Mouse (Mus musculus): ENCODE data around the gene Rad51b.

Rad51b gene

DNA sequence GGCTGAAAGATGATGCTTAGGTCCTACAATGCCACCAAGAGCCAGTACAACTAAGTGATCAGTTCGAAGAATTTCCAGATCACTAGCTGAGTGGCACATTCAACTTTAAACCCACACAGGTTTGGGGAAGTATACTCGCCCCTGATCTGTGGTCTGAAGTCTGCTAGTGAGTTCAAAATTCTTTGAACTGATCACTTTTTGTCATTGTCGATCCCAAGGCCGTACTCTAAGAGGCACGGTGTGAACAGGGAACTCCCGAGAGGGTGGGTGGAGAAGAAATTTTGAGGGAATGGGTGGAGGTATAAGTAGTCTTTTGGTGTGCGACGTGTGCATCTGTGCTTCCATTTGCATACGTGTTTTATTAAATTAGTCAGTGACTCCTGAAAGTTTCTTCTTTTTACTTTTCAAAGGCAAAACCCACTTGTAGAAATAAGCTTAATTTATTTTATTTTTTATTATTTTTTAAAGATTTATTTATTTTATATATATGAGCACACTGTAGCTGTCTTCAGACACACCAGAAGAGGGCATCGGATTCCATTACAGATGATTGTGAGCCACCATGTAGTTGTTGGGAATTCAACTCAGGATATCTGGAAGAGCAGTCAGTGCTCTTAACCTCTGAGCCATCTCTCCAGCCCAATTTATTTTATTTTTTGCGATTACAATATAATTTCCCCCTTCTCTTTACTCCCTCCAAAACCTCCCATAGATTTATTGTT is 443.0 kb downstream of the Rad51b start:
- TF ChIP-seq CTCF (conservative IDR thresholded peaks at IDR 0.05; ENCODE audit: low read length) (no peak), POU5F1 (IDR thresholded peaks at IDR 0.05; ENCODE audit: borderline replicate concordance, low read length) (no peak), NANOG (IDR thresholded peaks at IDR 0.05; ENCODE audit: borderline replicate concordance, low read length) (no peak)
- Histone ChIP-seq H3K9me3 (ENCODE audit: low read length) (no peaks in the 10 kb centered on the region), H3K4me3 (replicated peaks; ENCODE audit: low read length) (no peak overlapping the region)

DNA sequence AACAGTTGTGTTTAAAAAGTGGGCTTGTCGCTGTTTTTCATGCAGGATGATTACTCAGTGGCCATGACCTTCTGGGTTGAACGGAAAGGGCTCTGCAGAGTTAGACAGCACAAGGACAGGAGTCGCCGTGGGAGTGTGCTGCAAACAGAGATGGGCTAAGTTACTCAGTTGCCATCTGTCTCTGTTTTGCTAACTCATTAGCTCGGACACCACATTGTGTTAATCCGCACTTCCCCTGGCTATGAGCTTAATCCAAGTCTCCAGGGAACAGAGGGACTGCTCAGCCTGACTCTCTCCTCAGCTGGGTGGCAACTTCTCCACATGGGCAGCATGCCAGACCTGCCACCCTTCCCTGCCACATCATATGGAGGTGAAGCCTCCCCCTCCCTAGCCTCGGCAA is 445.1 kb downstream of the Rad51b start:
- TF ChIP-seq NANOG (IDR thresholded peaks at IDR 0.05; ENCODE audit: borderline replicate concordance, low read length) = no peak
- Histone ChIP-seq H3K4me3 (replicated peaks; ENCODE audit: low read length) (no peak overlapping the region), H3K27me3 (ENCODE audit: insufficient read depth, low read length) (no peaks in the 10 kb centered on the region), H3K4me1 (replicated peaks; ENCODE audit: low read depth, low read length) (0 out of 2 replicates have a peak, but pooled peaks cover 5% of the 10 kb centered on the region), H3K36me3 (ENCODE audit: insufficient read depth, low read length) (no peaks in the 10 kb centered on the region), H3K9me3 (ENCODE audit: low read length) (no peaks in the 10 kb centered on the region)

More for the DNA sequence above, 443.0 kb downstream of the Rad51b start:
- no peaks in the 10 kb centered on the region for H3K27me3 ChIP-seq (ENCODE audit: insufficient read depth, low read length)
- 0 out of 2 replicates have a peak, but pooled peaks cover 5% of the 10 kb centered on the region for H3K4me1 ChIP-seq (replicated peaks; ENCODE audit: low read depth, low read length)
- H3K36me3 ChIP-seq (ENCODE audit: insufficient read depth, low read length) = no peaks in the 10 kb centered on the region

DNA sequence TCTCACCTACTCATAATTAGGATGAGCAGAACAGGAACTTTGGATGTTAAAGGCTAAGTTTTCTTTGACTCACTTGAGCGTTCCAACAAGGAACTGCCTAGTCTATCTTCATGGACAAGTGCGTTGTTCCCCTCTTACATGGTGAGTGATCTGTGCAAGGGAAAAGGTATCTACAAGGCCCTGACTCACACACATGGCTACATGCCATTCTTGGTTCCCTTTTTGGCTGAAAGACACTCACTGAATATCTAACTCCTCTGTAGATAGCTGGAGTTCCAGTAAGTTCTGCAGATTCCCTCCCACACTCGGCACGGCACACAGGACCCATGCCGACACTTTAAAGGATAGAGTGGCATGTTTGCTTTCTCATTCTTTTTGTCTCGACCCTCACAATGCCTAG is 447.0 kb downstream of the Rad51b start:
- Histone ChIP-seq H3K9me3 (ENCODE audit: low read length) (no peaks in the 10 kb centered on the region), H3K36me3 (ENCODE audit: insufficient read depth, low read length) (no peaks in the 10 kb centered on the region), H3K27me3 (ENCODE audit: insufficient read depth, low read length) (no peaks in the 10 kb centered on the region), H3K4me3 (replicated peaks; ENCODE audit: low read length) (no peak overlapping the region), H3K4me1 (replicated peaks; ENCODE audit: low read depth, low read length) (peaks cover 10% of the 10 kb centered on the region)
- TF ChIP-seq NANOG (IDR thresholded peaks at IDR 0.05; ENCODE audit: borderline replicate concordance, low read length) = no peak
- TF ChIP-seq POU5F1 (IDR thresholded peaks at IDR 0.05; ENCODE audit: borderline replicate concordance, low read length) = no peak
- TF ChIP-seq CTCF (conservative IDR thresholded peaks at IDR 0.05; ENCODE audit: low read length) = no peak

DNA sequence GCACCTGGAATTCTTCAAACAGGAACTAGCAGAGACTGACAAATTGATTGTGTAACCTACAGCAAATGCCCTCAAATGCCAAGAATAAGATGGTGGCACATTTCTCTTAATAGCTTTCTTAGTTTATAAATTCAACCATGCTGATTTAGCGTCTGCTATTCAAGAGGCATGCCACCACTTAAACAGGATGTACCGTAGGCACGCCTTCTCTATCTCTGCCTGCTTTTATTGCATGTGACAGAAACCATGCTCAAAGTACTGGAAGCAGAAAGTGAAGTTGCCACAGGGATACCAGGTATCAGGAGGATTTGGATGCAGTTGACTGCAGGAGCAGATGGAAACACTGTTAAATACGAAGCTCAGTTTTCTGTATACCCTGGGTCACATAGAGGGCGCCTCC is 448.1 kb downstream of the Rad51b start:
- TF ChIP-seq POU5F1 (IDR thresholded peaks at IDR 0.05; ENCODE audit: borderline replicate concordance, low read length) (no peak), NANOG (IDR thresholded peaks at IDR 0.05; ENCODE audit: borderline replicate concordance, low read length) (no peak), CTCF (conservative IDR thresholded peaks at IDR 0.05; ENCODE audit: low read length) (no peak)
- no peak overlapping the region for H3K4me3 ChIP-seq (replicated peaks; ENCODE audit: low read length)
- no peaks in the 10 kb centered on the region for H3K9me3 ChIP-seq (ENCODE audit: low read length)
- H3K27me3 ChIP-seq (ENCODE audit: insufficient read depth, low read length) = no peaks in the 10 kb centered on the region
- H3K4me1 ChIP-seq (replicated peaks; ENCODE audit: low read depth, low read length) = peaks cover 21% of the 10 kb centered on the region
- no peaks in the 10 kb centered on the region for H3K36me3 ChIP-seq (ENCODE audit: insufficient read depth, low read length)

DNA sequence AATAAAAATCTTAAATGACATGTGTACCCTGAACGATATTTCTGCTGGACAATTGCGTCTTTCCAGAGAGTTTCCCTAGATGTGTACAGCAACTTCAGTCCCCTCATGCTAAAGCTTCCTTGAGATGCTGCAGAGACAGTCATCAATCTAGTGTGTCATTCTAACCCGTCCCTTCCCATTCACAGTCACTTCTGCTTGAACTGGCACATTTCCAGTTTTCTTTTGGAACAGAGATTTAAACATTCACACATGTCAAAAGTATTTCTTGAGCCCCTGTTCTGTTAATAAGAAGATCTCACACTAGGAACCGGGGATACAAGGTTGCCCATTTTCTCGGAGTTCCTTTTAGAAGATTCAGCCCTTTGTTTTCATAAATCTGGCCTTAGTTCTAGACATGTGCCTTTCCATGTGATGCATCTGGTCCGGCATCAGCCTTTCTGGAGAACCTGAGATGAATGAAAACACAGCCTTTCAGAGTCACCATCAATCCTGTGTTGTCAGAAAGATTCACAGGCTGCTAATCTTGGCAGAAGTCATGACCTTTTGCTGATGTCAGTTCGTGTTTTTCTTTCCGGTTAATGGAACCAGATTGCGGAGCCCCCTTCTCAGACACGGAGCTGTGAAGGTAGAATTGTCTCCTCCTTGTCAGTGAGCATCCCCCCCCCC is 448.9 kb downstream of the Rad51b start:
- Histone ChIP-seq H3K27me3 (ENCODE audit: insufficient read depth, low read length) (no peaks in the 10 kb centered on the region), H3K4me3 (replicated peaks; ENCODE audit: low read length) (no peak overlapping the region), H3K36me3 (ENCODE audit: insufficient read depth, low read length) (no peaks in the 10 kb centered on the region), H3K9me3 (ENCODE audit: low read length) (no peaks in the 10 kb centered on the region), H3K4me1 (replicated peaks; ENCODE audit: low read depth, low read length) (peaks cover 25% of the 10 kb centered on the region)
- no peak for TF ChIP-seq NANOG (IDR thresholded peaks at IDR 0.05; ENCODE audit: borderline replicate concordance, low read length)
- no peak for TF ChIP-seq POU5F1 (IDR thresholded peaks at IDR 0.05; ENCODE audit: borderline replicate concordance, low read length)
- TF ChIP-seq CTCF (conservative IDR thresholded peaks at IDR 0.05; ENCODE audit: low read length) = no peak

DNA sequence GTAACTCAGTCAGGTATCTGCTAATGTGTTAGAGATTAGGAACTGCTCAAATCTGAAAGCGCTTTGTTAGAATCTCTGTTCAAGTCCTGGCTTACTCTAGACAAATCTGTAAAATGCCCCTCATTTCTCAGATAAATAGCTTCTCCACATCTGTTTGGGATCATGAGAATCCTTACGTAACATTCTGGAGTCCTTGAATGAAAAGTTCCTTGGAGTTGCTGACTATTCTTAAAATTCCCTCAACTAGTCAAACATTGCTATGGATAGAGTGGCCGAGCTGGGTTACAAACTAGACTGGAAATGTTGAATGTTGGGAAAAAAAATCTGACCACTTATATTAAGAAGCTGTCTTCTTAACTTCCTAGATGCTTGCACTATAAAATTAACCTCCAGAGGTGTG is 450.5 kb downstream of the Rad51b start:
- no peak overlapping the region for H3K4me3 ChIP-seq (replicated peaks; ENCODE audit: low read length)
- peaks cover 28% of the 10 kb centered on the region for H3K4me1 ChIP-seq (replicated peaks; ENCODE audit: low read depth, low read length)
- H3K27me3 ChIP-seq (ENCODE audit: insufficient read depth, low read length) = no peaks in the 10 kb centered on the region
- TF ChIP-seq NANOG (IDR thresholded peaks at IDR 0.05; ENCODE audit: borderline replicate concordance, low read length) (no peak), CTCF (conservative IDR thresholded peaks at IDR 0.05; ENCODE audit: low read length) (no peak), POU5F1 (IDR thresholded peaks at IDR 0.05; ENCODE audit: borderline replicate concordance, low read length) (no peak)
- no peaks in the 10 kb centered on the region for H3K9me3 ChIP-seq (ENCODE audit: low read length)
- H3K36me3 ChIP-seq (ENCODE audit: insufficient read depth, low read length) = no peaks in the 10 kb centered on the region

DNA sequence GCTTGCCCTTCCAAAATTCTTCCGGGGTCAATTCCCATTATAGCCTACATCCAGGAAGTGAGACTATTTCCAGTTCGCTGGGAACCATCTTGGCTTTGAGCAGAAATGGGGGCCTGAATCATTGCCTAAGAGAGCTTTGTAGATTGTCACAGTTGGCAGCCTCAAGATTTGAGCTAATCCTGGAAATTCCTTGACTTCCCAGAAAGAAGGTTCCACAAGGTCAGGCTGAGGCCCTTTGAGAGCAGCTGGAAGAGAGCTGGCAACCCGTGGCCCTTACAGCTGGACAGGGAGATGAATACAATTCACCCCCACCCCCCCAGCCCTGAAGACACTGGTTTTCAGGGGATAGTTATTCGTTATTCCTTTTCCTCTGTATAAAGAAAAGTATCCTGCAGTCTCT is 451.8 kb downstream of the Rad51b start:
- H3K9me3 ChIP-seq (ENCODE audit: low read length) = no peaks in the 10 kb centered on the region
- no peaks in the 10 kb centered on the region for H3K27me3 ChIP-seq (ENCODE audit: insufficient read depth, low read length)
- peaks cover 28% of the 10 kb centered on the region for H3K4me1 ChIP-seq (replicated peaks; ENCODE audit: low read depth, low read length)
- TF ChIP-seq CTCF (conservative IDR thresholded peaks at IDR 0.05; ENCODE audit: low read length) = no peak
- TF ChIP-seq NANOG (IDR thresholded peaks at IDR 0.05; ENCODE audit: borderline replicate concordance, low read length) = no peak
- TF ChIP-seq POU5F1 (IDR thresholded peaks at IDR 0.05; ENCODE audit: borderline replicate concordance, low read length) = no peak
- no peak overlapping the region for H3K4me3 ChIP-seq (replicated peaks; ENCODE audit: low read length)
- no peaks in the 10 kb centered on the region for H3K36me3 ChIP-seq (ENCODE audit: insufficient read depth, low read length)

DNA sequence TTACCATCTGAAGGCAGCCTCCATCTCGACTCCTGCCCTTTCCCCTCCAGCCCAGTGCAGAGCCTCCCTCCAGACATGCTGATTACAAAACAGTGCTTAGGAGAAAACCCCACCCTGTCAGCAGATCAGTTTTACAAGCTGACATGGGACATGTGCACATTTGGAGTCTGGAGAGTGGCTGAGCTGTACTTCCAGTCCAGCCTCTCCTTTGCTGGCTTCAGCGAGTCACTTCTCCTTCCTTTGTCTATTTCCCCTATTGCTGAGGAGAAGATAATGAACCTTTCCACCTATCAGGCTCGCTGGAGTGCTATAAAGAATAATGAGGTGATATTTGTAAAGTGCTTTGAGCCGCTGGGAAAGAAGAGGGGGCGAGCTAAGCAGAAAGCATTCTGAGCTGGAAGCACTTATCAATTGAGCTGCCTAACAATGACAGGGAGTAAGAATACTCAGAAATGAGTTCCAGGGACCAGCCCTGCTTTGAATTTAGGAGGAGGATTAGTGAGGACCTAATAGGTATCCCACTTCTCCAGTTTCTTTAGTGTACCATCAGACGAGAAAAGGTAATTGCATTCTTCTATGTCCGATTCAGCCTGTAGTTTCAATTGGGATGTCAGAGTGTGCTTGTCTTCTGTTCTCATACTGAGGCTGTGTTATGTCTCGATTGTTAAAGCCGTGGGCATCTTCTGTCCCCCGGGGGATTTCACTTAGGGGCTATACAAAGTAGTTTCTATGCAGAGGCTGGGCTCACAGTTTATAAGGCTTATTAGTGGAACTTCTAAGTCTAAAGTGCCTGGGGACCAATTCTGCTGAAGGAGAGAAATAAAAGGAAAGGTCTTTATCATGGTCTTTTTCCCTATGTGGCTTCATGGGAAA is 453.4 kb downstream of the Rad51b start:
- TF ChIP-seq POU5F1 (IDR thresholded peaks at IDR 0.05; ENCODE audit: borderline replicate concordance, low read length) (no peak), NANOG (IDR thresholded peaks at IDR 0.05; ENCODE audit: borderline replicate concordance, low read length) (no peak), CTCF (conservative IDR thresholded peaks at IDR 0.05; ENCODE audit: low read length) (no peak)
- H3K4me1 ChIP-seq (replicated peaks; ENCODE audit: low read depth, low read length) = peaks cover 28% of the 10 kb centered on the region
- no peaks in the 10 kb centered on the region for H3K36me3 ChIP-seq (ENCODE audit: insufficient read depth, low read length)
- H3K27me3 ChIP-seq (ENCODE audit: insufficient read depth, low read length) = no peaks in the 10 kb centered on the region
- no peaks in the 10 kb centered on the region for H3K9me3 ChIP-seq (ENCODE audit: low read length)
- H3K4me3 ChIP-seq (replicated peaks; ENCODE audit: low read length) = no peak overlapping the region

All from E14TG2a.4 (cell line).